Mouse (Mus musculus) hindbrain, embryonic 12.5 days (tissue): ENCODE results near the gene Tenm2. TPM values are rescaled to one million over a fixed set of nuclear protein-coding genes. Genes with fewer than 3 reads are reported as not detected.
A peak's percentile ranks its signal among the peaks of the same experiment; 100 is the strongest.

ENCODE experiments used
- ATAC-seq: fragments of 200-750 bp; cut with Nextera tagmentation; 2 replicates; pipeline ENCODE4 v1.8.0; 2017; ENCODE audit warnings: moderate TSS enrichment; ENCODE audit not compliant: low FRiP score
- H3K27ac ChIP-seq: fragments of 300-500 bp; sonication (generic); 2 replicates; pipeline ENCODE4 v1.5.1; 2016; ENCODE audit warnings: mild to moderate bottlenecking
- H3K27me3 ChIP-seq: fragments of 300-500 bp; sonication (generic); 2 replicates; pipeline ENCODE4 v1.6.1; 2016; ENCODE audit warnings: mild to moderate bottlenecking
- H3K36me3 ChIP-seq: fragments of 300-500 bp; sonication (generic); 2 replicates; pipeline ENCODE4 v1.6.1; 2016; ENCODE audit warnings: mild to moderate bottlenecking
- H3K4me1 ChIP-seq: fragments of 300-500 bp; sonication (generic); 2 replicates; pipeline ENCODE4 v1.6.1; 2016
- H3K4me2 ChIP-seq: fragments of 300-500 bp; sonication (generic); replicated peaks from 2 replicates; pipeline ENCODE4 v1.6.1; 2016; ENCODE audit warnings: mild to moderate bottlenecking
- H3K4me3 ChIP-seq: fragments of 300-500 bp; sonication (generic); 2 replicates; pipeline ENCODE4 v1.5.1; 2016; ENCODE audit warnings: mild to moderate bottlenecking
- H3K9ac ChIP-seq: fragments of 300-500 bp; sonication (generic); 2 replicates; pipeline ENCODE4 v1.6.1; 2016; ENCODE audit warnings: mild to moderate bottlenecking, moderate library complexity
- H3K9me3 ChIP-seq: fragments of 300-500 bp; sonication (generic); replicated peaks from 2 replicates; pipeline ENCODE4 v1.6.1; 2016; ENCODE audit warnings: mild to moderate bottlenecking
- WGBS: fragments of 180-500 bp; shearing (Covaris S2); methylation state at CpG from one replicate; pipeline ENCODE4 v1.1.7; 2016; 5-methylcytosine and 5-hydroxymethylcytosine counted together
- polyA plus RNA-seq: library from polyadenylated mRNA; unstranded; fragments of >200 nt; fragmentation: Nextera tagmentation; extraction: Ambion mirVana; gene quantifications from 2 replicates; pipeline ENCODE4 v1.2.1, GENCODE M21; 2016

The Tenm2 gene
- polyA plus RNA-seq, 1 experiment from 2014 or later, result 16.6 TPM

DNA sequence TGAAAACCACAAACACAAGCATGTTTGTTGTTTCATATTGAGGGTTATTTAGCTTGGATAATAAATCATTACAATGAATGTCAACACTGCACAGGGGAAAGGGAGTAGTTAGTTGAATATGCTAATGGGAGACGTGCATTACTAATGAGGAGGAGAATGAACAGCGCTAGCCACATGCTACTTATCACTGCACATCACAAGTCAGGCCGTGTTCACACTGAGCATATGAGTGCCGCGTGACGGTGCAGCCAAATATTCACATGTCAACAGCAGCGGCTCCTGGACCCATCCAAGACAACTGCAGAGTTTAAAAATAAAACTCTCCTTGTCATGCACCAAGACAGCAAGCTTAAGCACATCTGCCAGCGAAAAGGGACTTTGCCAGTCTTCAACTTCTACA, 753.6 kb downstream of the Tenm2 start:
- Histone ChIP-seq H3K4me1 (peaks cover 40% of the 10 kb centered on the region), H3K9ac (no peak overlapping the region), H3K27me3 (no peaks in the 10 kb centered on the region), H3K4me3 (no peak overlapping the region), H3K9me3 (no peaks in the 10 kb centered on the region), H3K4me2 (no peak overlapping the region), H3K36me3 (no peaks in the 10 kb centered on the region), H3K27ac (no peak overlapping the region)
- 60% methylated on average over 8 of the region's 8 CpGs for WGBS
- ATAC-seq, result peak; percentile 81

- H3K27me3 ChIP-seq, result no peaks in the 10 kb centered on the region
- H3K4me2 ChIP-seq, result no peak overlapping the region
- H3K36me3 ChIP-seq, result no peaks in the 10 kb centered on the region
- H3K9me3 ChIP-seq, result no peaks in the 10 kb centered on the region
- peak; percentile 59 for ATAC-seq
- 45% methylated on average over 7 of the region's 7 CpGs for whole genome bisulfite sequencing
- no peak overlapping the region for H3K4me3 ChIP-seq
- no peak overlapping the region for H3K27ac ChIP-seq
- H3K4me1 ChIP-seq, result peaks cover 40% of the 10 kb centered on the region
- no peak overlapping the region for H3K9ac ChIP-seq
Measured at GRCm38 (mm10) chr11:36481524-36481923, 754.2 kb downstream of the Tenm2 start.

DNA sequence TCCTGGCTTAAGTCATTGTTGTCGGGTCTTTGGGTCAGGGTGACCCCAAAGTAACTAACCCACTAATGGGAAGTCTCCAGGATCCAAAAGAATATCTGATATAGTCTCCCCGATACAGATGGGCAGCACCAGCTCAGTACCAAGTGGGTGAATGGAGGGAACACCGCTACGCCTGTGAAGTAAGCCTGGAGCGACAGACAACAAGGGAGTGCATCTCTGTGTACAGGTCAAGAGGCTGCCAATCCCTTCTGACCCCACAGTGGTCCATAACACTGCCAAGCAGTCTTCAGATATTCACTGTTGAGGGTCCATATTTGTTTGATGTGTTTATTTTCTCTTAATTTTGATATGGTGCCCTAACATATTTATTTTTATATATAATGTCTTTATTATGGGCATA, 754.7 kb downstream of the Tenm2 start:
- H3K9ac ChIP-seq, result no peak overlapping the region
- no peaks in the 10 kb centered on the region for H3K36me3 ChIP-seq
- H3K4me3 ChIP-seq, result no peak overlapping the region
- 0 out of 2 replicates have a peak, but pooled peaks have one; percentile 32 for ATAC-seq
- no peak overlapping the region for H3K4me2 ChIP-seq
- H3K27ac ChIP-seq, result 0 out of 2 replicates have a peak overlapping the region, but pooled peaks have one; percentile 5
- H3K27me3 ChIP-seq, result no peaks in the 10 kb centered on the region
- 91% methylated on average over 5 of the region's 5 CpGs for WGBS
- H3K4me1 ChIP-seq, result peaks cover 40% of the 10 kb centered on the region
- H3K9me3 ChIP-seq, result no peaks in the 10 kb centered on the region

DNA sequence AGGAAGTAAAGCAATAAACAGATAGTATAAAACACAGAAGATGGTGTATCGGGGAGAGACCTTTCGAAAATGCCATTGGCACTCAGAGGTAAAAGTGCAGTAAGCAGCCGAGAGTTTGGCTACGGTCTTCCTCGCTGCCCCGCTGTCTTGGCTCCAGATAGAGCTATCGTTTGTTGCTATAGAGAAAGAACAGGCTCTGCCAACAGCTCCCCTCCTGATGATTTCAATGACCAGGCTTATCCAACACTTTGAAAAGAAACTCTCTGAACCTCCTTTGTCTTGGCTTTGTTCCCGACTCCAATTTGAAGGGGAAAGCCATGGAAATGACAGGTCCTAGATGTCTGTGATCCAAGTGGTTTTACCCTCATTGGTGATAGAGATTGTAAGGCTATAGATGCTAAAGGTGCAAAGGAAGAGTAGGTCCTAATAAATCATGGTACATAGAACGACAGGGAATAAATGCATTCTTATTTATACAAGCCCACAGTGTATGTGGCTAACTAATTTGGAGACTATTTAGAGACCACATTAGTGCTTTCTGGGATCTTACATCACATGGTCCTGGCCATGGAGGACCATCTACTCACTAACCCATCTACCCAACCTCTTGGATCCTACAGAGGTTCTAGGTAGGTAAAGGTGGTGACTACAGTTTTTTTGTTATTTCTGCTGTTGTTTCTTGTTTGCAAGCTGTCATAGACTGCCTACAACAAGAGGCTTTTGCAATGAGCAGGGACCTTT, 765.8 kb downstream of the Tenm2 start:
- Histone ChIP-seq H3K27ac (no peak overlapping the region), H3K9me3 (no peaks in the 10 kb centered on the region), H3K9ac (no peak overlapping the region), H3K4me3 (no peak overlapping the region), H3K36me3 (no peaks in the 10 kb centered on the region), H3K4me1 (no peaks in the 10 kb centered on the region), H3K4me2 (no peak overlapping the region), H3K27me3 (no peaks in the 10 kb centered on the region)
- no peak for ATAC-seq
- 62% methylated on average over 9 of the region's 9 CpGs for WGBS

- no peak for ATAC-seq
- H3K9ac ChIP-seq, result no peak overlapping the region
- WGBS, result 49% methylated on average over 6 of the region's 6 CpGs
Measured at GRCm38 (mm10) chr11:36458451-36458850, 777.3 kb downstream of the Tenm2 start.

DNA sequence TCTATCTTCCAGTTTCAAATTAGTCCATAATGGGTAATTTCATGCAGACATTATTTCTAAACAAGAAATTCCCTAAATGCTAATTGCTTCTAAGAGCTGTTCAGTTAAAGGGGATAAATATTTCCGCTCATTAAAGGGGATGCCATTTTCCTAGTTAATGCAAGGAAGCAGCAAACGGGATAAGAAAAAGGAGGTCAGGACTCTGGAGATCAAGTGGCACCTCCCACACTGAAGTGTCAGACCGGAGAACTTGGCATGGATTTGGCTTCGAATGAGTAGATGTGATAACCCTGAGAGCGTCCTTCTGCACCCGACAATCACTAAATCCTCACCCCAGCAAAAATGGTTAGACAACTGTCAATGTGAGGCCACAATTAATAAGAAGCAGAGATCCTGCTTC, 781.7 kb downstream of the Tenm2 start:
- Histone ChIP-seq H3K27ac (no peak overlapping the region), H3K9me3 (no peaks in the 10 kb centered on the region), H3K27me3 (no peaks in the 10 kb centered on the region), H3K4me3 (no peak overlapping the region), H3K9ac (no peak overlapping the region), H3K36me3 (no peaks in the 10 kb centered on the region), H3K4me2 (no peak overlapping the region), H3K4me1 (no peaks in the 10 kb centered on the region)
- 82% methylated on average over 6 of the region's 6 CpGs for WGBS
- no peak for ATAC-seq

More at GRCm38 (mm10) chr11:36458451-36458850, 777.3 kb downstream of the Tenm2 start:
- no peaks in the 10 kb centered on the region for H3K27me3 ChIP-seq
- no peaks in the 10 kb centered on the region for H3K4me1 ChIP-seq
- H3K36me3 ChIP-seq, result no peaks in the 10 kb centered on the region
- no peak overlapping the region for H3K27ac ChIP-seq
- H3K4me3 ChIP-seq, result no peak overlapping the region
- no peak overlapping the region for H3K4me2 ChIP-seq
- H3K9me3 ChIP-seq, result no peaks in the 10 kb centered on the region

- no peak overlapping the region for H3K9ac ChIP-seq
- H3K36me3 ChIP-seq, result no peaks in the 10 kb centered on the region
- no peaks in the 10 kb centered on the region for H3K9me3 ChIP-seq
- no peaks in the 10 kb centered on the region for H3K4me1 ChIP-seq
- H3K27me3 ChIP-seq, result no peaks in the 10 kb centered on the region
- WGBS, result 87% methylated on average over 9 of the region's 9 CpGs
- H3K27ac ChIP-seq, result no peak overlapping the region
- no peak for ATAC-seq
- H3K4me3 ChIP-seq, result no peak overlapping the region
- H3K4me2 ChIP-seq, result no peak overlapping the region
Measured at GRCm38 (mm10) chr11:36452436-36452835, 783.3 kb downstream of the Tenm2 start.

DNA sequence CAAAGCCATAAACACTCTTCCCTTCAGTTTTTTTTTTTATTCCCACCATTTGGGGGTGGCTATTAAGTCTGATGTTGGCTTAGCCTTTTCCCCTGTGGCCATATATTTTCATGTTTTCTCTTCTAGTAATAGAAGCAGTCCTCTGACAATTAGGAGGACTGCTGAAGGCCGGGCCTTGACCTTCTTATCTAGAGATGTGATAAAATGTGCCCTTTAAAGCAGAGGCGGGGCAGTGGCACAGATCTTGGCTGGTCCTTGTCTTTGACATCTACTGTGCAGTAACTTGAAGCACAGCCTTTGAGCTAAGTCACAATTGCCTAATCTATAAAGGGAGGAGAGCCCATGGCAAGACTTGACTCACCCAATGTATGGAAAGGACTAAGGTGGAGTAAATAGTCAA, 789.4 kb downstream of the Tenm2 start:
- no peak for ATAC-seq
- Histone ChIP-seq H3K4me2 (no peak overlapping the region), H3K4me1 (peaks cover 8% of the 10 kb centered on the region), H3K9ac (no peak overlapping the region), H3K27me3 (no peaks in the 10 kb centered on the region), H3K27ac (no peak overlapping the region), H3K4me3 (no peak overlapping the region), H3K9me3 (no peaks in the 10 kb centered on the region), H3K36me3 (no peaks in the 10 kb centered on the region)
- WGBS, result 86% methylated on average over 2 of the region's 2 CpGs

DNA sequence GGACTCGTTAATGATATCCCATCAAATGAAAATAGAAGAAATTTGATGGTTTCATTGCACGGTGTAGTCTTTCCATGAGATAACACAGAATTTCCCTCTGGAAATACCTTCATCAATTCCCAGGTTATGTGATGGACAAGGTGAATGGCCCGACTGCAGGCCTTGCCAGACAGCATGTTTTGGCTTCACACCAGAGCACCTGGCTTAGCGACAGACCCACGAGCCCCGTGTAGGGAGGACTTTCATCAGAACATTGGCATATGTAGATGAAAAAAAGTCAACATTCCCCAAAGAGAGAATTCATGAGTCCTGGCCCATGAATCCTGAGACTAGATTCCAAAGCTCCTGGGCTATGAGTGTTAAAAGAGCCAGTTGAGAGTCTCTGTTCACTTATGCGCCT, 791.9 kb downstream of the Tenm2 start:
- H3K27ac ChIP-seq, result no peak overlapping the region
- H3K4me3 ChIP-seq, result no peak overlapping the region
- no peaks in the 10 kb centered on the region for H3K27me3 ChIP-seq
- H3K36me3 ChIP-seq, result no peaks in the 10 kb centered on the region
- H3K9me3 ChIP-seq, result no peaks in the 10 kb centered on the region
- no peak overlapping the region for H3K9ac ChIP-seq
- peaks cover 8% of the 10 kb centered on the region for H3K4me1 ChIP-seq
- no peak for ATAC-seq
- H3K4me2 ChIP-seq, result no peak overlapping the region
- WGBS, result 96% methylated on average over 7 of the region's 7 CpGs

GRCm38 (mm10) chr11:36441801-36442200, 794.0 kb downstream of the Tenm2 start:
- H3K9ac ChIP-seq, result no peak overlapping the region
- H3K27ac ChIP-seq, result no peak overlapping the region
- H3K9me3 ChIP-seq, result no peaks in the 10 kb centered on the region
- WGBS, result 11% methylated on average over 6 of the region's 6 CpGs
- peaks cover 8% of the 10 kb centered on the region for H3K4me1 ChIP-seq
- H3K4me2 ChIP-seq, result no peak overlapping the region
- no peak for ATAC-seq
- H3K27me3 ChIP-seq, result no peaks in the 10 kb centered on the region
- H3K36me3 ChIP-seq, result no peaks in the 10 kb centered on the region
- no peak overlapping the region for H3K4me3 ChIP-seq

DNA sequence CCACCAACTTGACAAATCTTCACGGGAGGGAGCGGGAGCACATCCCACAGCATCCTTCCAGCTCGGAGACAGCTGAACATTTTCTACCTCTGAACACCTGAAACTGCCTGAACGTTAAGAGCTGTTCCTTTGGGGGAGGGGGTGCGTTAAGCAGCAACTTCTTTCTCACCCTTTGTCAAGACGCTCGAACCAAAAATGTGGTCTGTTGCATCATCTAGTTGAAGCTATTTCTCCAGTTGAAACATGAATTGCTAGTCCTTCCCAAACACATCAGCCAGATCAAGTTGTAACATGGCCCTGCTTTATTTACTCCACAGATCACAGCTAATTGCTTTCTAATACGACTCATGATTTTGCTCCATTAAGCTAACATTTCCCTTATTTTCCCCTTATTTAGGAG, 799.5 kb downstream of the Tenm2 start:
- Histone ChIP-seq H3K27me3 (no peaks in the 10 kb centered on the region), H3K9me3 (no peaks in the 10 kb centered on the region), H3K4me2 (no peak overlapping the region), H3K36me3 (no peaks in the 10 kb centered on the region), H3K4me3 (no peak overlapping the region), H3K27ac (no peak overlapping the region), H3K4me1 (peaks cover 3% of the 10 kb centered on the region; the same call in 1 of the 2 replicates), H3K9ac (no peak overlapping the region)
- ATAC-seq, result no peak
- WGBS, result 55% methylated on average over 8 of the region's 8 CpGs

DNA sequence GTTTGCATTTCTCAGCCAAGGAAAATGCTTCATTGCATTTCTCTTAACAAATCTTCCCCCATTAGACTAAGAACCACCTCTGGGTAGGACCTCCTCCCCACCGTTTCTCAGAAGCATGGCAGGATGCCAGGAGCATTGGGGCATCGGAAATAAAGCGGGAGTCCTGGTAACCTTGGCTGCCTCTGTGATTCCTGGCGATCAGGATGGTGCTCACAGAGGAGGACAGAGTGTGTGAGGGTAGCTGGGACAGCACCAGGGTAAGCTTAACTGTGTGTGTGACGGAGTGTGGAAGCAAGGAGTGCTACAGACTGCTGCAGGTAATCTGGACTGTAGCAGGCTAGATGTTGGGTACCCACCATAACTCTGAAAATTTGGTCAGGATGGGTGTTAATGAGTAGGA, 806.8 kb downstream of the Tenm2 start:
- H3K27me3 ChIP-seq, result no peaks in the 10 kb centered on the region
- 75% methylated on average over 5 of the region's 5 CpGs for WGBS
- no peak overlapping the region for H3K9ac ChIP-seq
- no peak overlapping the region for H3K27ac ChIP-seq
- no peak overlapping the region for H3K4me2 ChIP-seq
- H3K9me3 ChIP-seq, result no peaks in the 10 kb centered on the region
- H3K4me1 ChIP-seq, result peaks cover 12% of the 10 kb centered on the region
- H3K36me3 ChIP-seq, result no peaks in the 10 kb centered on the region
- H3K4me3 ChIP-seq, result no peak overlapping the region
- ATAC-seq, result no peak

DNA sequence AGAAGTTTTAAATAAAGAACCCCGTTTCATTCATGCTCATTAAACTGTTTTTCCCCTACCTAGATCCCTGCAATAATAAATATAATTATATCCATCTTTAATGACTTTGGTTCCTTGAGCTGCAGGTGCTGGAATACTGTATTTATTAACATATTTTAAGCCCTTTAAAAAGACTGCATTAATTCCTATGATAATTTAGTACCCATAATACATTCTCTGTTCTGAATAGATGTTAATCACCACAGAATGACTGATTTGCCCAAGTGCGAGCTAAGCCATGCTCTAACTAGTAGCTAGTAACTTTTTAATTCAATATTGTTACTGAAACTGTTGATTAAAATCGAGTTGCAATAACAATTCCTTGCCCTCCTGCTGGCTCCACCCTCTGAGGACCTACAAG, 810.8 kb downstream of the Tenm2 start:
- no peak for ATAC-seq

More for the DNA sequence above, 810.8 kb downstream of the Tenm2 start:
- H3K27me3 ChIP-seq, result no peaks in the 10 kb centered on the region
- H3K4me1 ChIP-seq, result peaks cover 12% of the 10 kb centered on the region
- H3K4me3 ChIP-seq, result no peak overlapping the region
- H3K27ac ChIP-seq, result no peak overlapping the region
- no peaks in the 10 kb centered on the region for H3K9me3 ChIP-seq
- no peak overlapping the region for H3K9ac ChIP-seq
- H3K36me3 ChIP-seq, result no peaks in the 10 kb centered on the region
- H3K4me2 ChIP-seq, result no peak overlapping the region
- 65% methylated on average over 3 of the region's 3 CpGs for WGBS
